Mouse (Mus musculus) MEL (cell line): Measurements from ENCODE around the gene Pak1ip1. TPM values are rescaled to one million over a fixed set of nuclear protein-coding genes. Genes with fewer than 3 reads are reported as not detected.
A peak's percentile ranks its signal among the peaks of the same experiment; 100 is the strongest.

ENCODE experiments used
- DNase-seq: peaks from one replicate; pipeline ENCODE4 v3.0.0; 2011; ENCODE audit warnings: low read depth, low spot score
- H3K27ac ChIP-seq: 2 replicates; pipeline ENCODE4 v1.5.1; 2012; ENCODE audit warnings: low read depth, mild to moderate bottlenecking, control low read depth, low read length, moderate library complexity; ENCODE audit not compliant: control insufficient read depth
- H3K27me3 ChIP-seq, 2 experiments: fragments of 150-350 bp in 1 of 2; sonication (generic) in 1 of 2; 2 replicates each; pipeline ENCODE4 v1.6.1; 2012; ENCODE audit warnings: low read length in 2 of 2, mild to moderate bottlenecking in 2 of 2, improper control_type of control experiment in 1 of 2, moderate library complexity in 1 of 2; ENCODE audit not compliant: insufficient read depth in 2 of 2, control insufficient read depth in 1 of 2
- H3K36me3 ChIP-seq, 2 experiments: 2 replicates each; pipeline ENCODE4 v1.6.1; 2012 to 2014; ENCODE audit warnings: low read length in 2 of 2, improper control_type of control experiment in 1 of 2, inconsistent platforms in 1 of 2, mild to moderate bottlenecking in 1 of 2; ENCODE audit not compliant: insufficient read depth in 2 of 2, control insufficient read depth in 1 of 2
- H3K4me1 ChIP-seq, 2 experiments: fragments of 150-350 bp in 1 of 2; sonication (generic) in 1 of 2; 2 replicates each; pipeline ENCODE4 v1.6.1; 2012; ENCODE audit warnings: low read length in 2 of 2, improper control_type of control experiment in 1 of 2, mild to moderate bottlenecking in 1 of 2; ENCODE audit not compliant: insufficient read depth in 2 of 2, control insufficient read depth in 1 of 2
- H3K4me3 ChIP-seq, 2 experiments: fragments of 150-350 bp in 1 of 2; sonication (generic) in 1 of 2; 2 replicates each; pipeline ENCODE4 v1.5.1; 2012; ENCODE audit warnings: low read depth in 2 of 2, low read length in 2 of 2, mild to moderate bottlenecking in 2 of 2, moderate library complexity in 2 of 2, control low read depth in 1 of 2, improper control_type of control experiment in 1 of 2; ENCODE audit not compliant: control insufficient read depth in 1 of 2, insufficient read depth in 1 of 2
- H3K79me2 ChIP-seq: 2 replicates; pipeline ENCODE4 v1.6.1; 2012; ENCODE audit warnings: mild to moderate bottlenecking, low read length, moderate library complexity; ENCODE audit not compliant: control insufficient read depth, poor library complexity, insufficient read depth
- H3K9ac ChIP-seq: 2 replicates; pipeline ENCODE4 v1.6.1; 2012; ENCODE audit warnings: low read depth, mild to moderate bottlenecking, control low read depth, low read length, moderate library complexity; ENCODE audit not compliant: control insufficient read depth, poor library complexity, severe bottlenecking
- H3K9me3 ChIP-seq: fragments of 150-350 bp; sonication (generic); replicated peaks from 2 replicates; pipeline ENCODE4 v1.6.1; 2012; ENCODE audit warnings: mild to moderate bottlenecking, low read length, improper control_type of control experiment, moderate library complexity; ENCODE audit not compliant: insufficient read depth
- BHLHE40 ChIP-seq: IDR thresholded peaks from 2 replicates; pipeline ENCODE4 v1.6.1; 2012; ENCODE audit warnings: low read depth, mild to moderate bottlenecking, inconsistent platforms, low read length, improper control_type of control experiment, borderline replicate concordance
- CHD1 ChIP-seq: IDR thresholded peaks from 2 replicates; pipeline ENCODE4 v1.6.1; 2012; ENCODE audit warnings: low read depth, mild to moderate bottlenecking, inconsistent platforms, low read length, improper control_type of control experiment
- EP300 ChIP-seq, 2 experiments: IDR thresholded peaks; 2 replicates each; pipeline ENCODE4 v1.6.1; 2011; ENCODE audit warnings: improper control_type of control experiment in 2 of 2, low read length in 2 of 2, low read depth in 1 of 2, mild to moderate bottlenecking in 1 of 2
- GABPA ChIP-seq: IDR thresholded peaks from 2 replicates; pipeline ENCODE4 v1.6.1; 2012; ENCODE audit warnings: low read depth, mild to moderate bottlenecking, inconsistent platforms, low read length, improper control_type of control experiment, moderate library complexity
- GATA1 ChIP-seq: IDR thresholded peaks from 2 replicates; pipeline ENCODE4 v1.6.1; 2011; ENCODE audit warnings: low read depth, low read length, improper control_type of control experiment
- JUND ChIP-seq: IDR thresholded peaks from 2 replicates; pipeline ENCODE4 v1.6.1; 2011; ENCODE audit warnings: low read depth, mild to moderate bottlenecking, improper control_type of control experiment, low read length
- MAX ChIP-seq: IDR thresholded peaks from 2 replicates; pipeline ENCODE4 v1.6.1; 2011; ENCODE audit warnings: low read length, improper control_type of control experiment
- MAZ ChIP-seq: IDR thresholded peaks from 2 replicates; pipeline ENCODE4 v1.6.1; 2012; ENCODE audit warnings: low read depth, mild to moderate bottlenecking, inconsistent platforms, low read length, improper control_type of control experiment
- MEF2A ChIP-seq: IDR thresholded peaks from 2 replicates; pipeline ENCODE4 v1.6.1; 2014; ENCODE audit warnings: low read depth, mild to moderate bottlenecking, inconsistent platforms, low read length, improper control_type of control experiment; ENCODE audit not compliant: poor library complexity, insufficient replicate concordance, severe bottlenecking; ENCODE audit errors: extremely low read depth
- NELFE ChIP-seq: IDR thresholded peaks from 2 replicates; pipeline ENCODE4 v1.6.1; 2011; ENCODE audit warnings: low read depth, low read length, improper control_type of control experiment
- POLR2A ChIP-seq, 2 experiments: IDR thresholded peaks; 2 replicates each; pipeline ENCODE4 v1.6.1; 2011 to 2012; ENCODE audit warnings: low read length in 2 of 2, mild to moderate bottlenecking in 2 of 2, control low read depth in 1 of 2, improper control_type of control experiment in 1 of 2, low read depth in 1 of 2, moderate library complexity in 1 of 2; ENCODE audit not compliant: control insufficient read depth in 1 of 2, insufficient read depth in 1 of 2, poor library complexity in 1 of 2
- POLR2AphosphoS2 ChIP-seq: IDR thresholded peaks from 2 replicates; pipeline ENCODE4 v1.6.1; 2011; ENCODE audit warnings: low read length, improper control_type of control experiment
- RAD21 ChIP-seq: IDR thresholded peaks from 2 replicates; pipeline ENCODE4 v1.6.1; 2011; ENCODE audit warnings: mild to moderate bottlenecking, low read depth, low read length, improper control_type of control experiment
- SIN3A ChIP-seq: IDR thresholded peaks from 2 replicates; pipeline ENCODE4 v1.6.1; 2012; ENCODE audit warnings: low read length, improper control_type of control experiment, inconsistent platforms
- SMC3 ChIP-seq: IDR thresholded peaks from 2 replicates; pipeline ENCODE4 v1.6.1; 2011; ENCODE audit warnings: low read depth, low read length, improper control_type of control experiment
- UBTF ChIP-seq: IDR thresholded peaks from 2 replicates; pipeline ENCODE4 v1.6.1; 2012; ENCODE audit warnings: low read depth, mild to moderate bottlenecking, inconsistent platforms, low read length, improper control_type of control experiment, moderate library complexity, borderline replicate concordance; ENCODE audit not compliant: insufficient read depth
- USF2 ChIP-seq, 2 experiments: IDR thresholded peaks; 2 replicates each; pipeline ENCODE4 v1.6.1; 2011 to 2012; ENCODE audit warnings: improper control_type of control experiment in 2 of 2, low read length in 2 of 2, borderline replicate concordance in 1 of 2, inconsistent platforms in 1 of 2, low read depth in 1 of 2, mild to moderate bottlenecking in 1 of 2; ENCODE audit not compliant: insufficient read depth in 1 of 2
- ZC3H11A ChIP-seq: IDR thresholded peaks from 2 replicates; pipeline ENCODE4 v1.6.1; 2012; ENCODE audit warnings: low read depth, mild to moderate bottlenecking, inconsistent platforms, low read length, improper control_type of control experiment
- ZKSCAN1 ChIP-seq: IDR thresholded peaks from 2 replicates; pipeline ENCODE4 v1.6.1; 2012; ENCODE audit warnings: low read depth, mild to moderate bottlenecking, inconsistent platforms, low read length, improper control_type of control experiment, moderate library complexity
- polyA plus RNA-seq, 2 experiments: library from polyadenylated mRNA; stranded (reverse) in 1 of 2; unstranded in 1 of 2; fragments of >175 nt in 1 of 2; fragments of >200 nt in 1 of 2; gene quantifications; 2 replicates each; pipeline versions ENCODE4 v1.2.1 to v1.2.4; 2012; ENCODE audit warnings: low replicate concordance in 2 of 2, low read depth in 1 of 2; ENCODE audit not compliant: insufficient read length in 2 of 2, insufficient read depth in 1 of 2, missing spikeins in 1 of 2
- total RNA-seq: library from RNA; depleted of rRNA; stranded (reverse); fragments of 300-350 nt; gene quantifications from 2 replicates; pipeline ENCODE4 v1.2.3, GENCODE M21; 2012

The Pak1ip1 gene
- total and polyA plus RNA-seq, 3 experiments, result 101 to 109 TPM; not detected in 1

GRCm38 (mm10) chr13:41002001-41002400, 1.2 kb downstream of the Pak1ip1 start:
- Histone ChIP-seq H3K27ac (no peak overlapping the region), H3K9me3 (no peaks in the 10 kb centered on the region), H3K36me3 (peaks cover 13 to 14% of the 10 kb centered on the region in 2 experiments), H3K4me1 (peaks cover 0 to 10% of the 10 kb centered on the region in 2 experiments; a peak in 2 of 4 replicates), H3K9ac (peak overlapping the region; percentile 88), H3K79me2 (peaks cover 25% of the 10 kb centered on the region), H3K27me3 (no peaks in the 10 kb centered on the region), H3K4me3 (peak overlapping the region; percentile 45 to 91)
- no peak for TF ChIP-seq ZC3H11A
- no peak for TF ChIP-seq GABPA
- no peak for TF ChIP-seq MEF2A
- TF ChIP-seq BHLHE40, result no peak
- no peak for TF ChIP-seq RAD21
- no peak for TF ChIP-seq GATA1
- no peak for TF ChIP-seq MAX
- no peak for TF ChIP-seq JUND
- TF ChIP-seq POLR2AphosphoS2, result no peak
- TF ChIP-seq USF2 (IDR thresholded peaks at IDR 0.05; ENCODE audit: borderline replicate concordance in 1 of 2, insufficient read depth in 1 of 2, low read depth in 1 of 2, low read length in 2 of 2), result no peak
- no peak for TF ChIP-seq CHD1
- no peak for TF ChIP-seq UBTF
- TF ChIP-seq ZKSCAN1, result no peak
- no peak for TF ChIP-seq SIN3A
- no peak for TF ChIP-seq MAZ
- DNase-seq, result no peak

- Histone ChIP-seq H3K27ac (no peak overlapping the region), H3K4me3 (no peak overlapping the region), H3K36me3 (peaks cover 6 to 33% of the 10 kb centered on the region in 2 experiments), H3K27me3 (no peaks in the 10 kb centered on the region), H3K9ac (no peak overlapping the region), H3K4me1 (peaks cover 0 to 6% of the 10 kb centered on the region in 2 experiments; a peak in 2 of 4 replicates), H3K9me3 (no peaks in the 10 kb centered on the region), H3K79me2 (peaks cover 21% of the 10 kb centered on the region)
- TF ChIP-seq NELFE, result no peak
- no peak for TF ChIP-seq POLR2A (IDR thresholded peaks at IDR 0.05; ENCODE audit: control insufficient read depth in 1 of 2, insufficient read depth in 1 of 2, low read depth in 1 of 2, low read length in 2 of 2, poor library complexity in 1 of 2)
- TF ChIP-seq SMC3, result no peak
- TF ChIP-seq UBTF, result no peak
- no peak for TF ChIP-seq MEF2A
- TF ChIP-seq EP300 (IDR thresholded peaks at IDR 0.05; ENCODE audit: low read depth in 1 of 2, low read length in 2 of 2), result no peak
- no peak for DNase-seq
Measured at GRCm38 (mm10) chr13:41006244-41006643, 5.4 kb downstream of the Pak1ip1 start.
